Mouse (Mus musculus) kidney, adult 2 months (tissue): ENCODE results near the gene Rbfox3.

Experiments used
- CTCF ChIP-seq: fragments of 200-500 bp; conservative IDR thresholded peaks from 2 replicates; pipeline ENCODE4 v1.5.1; 2011; ENCODE audit warnings: low read depth, mild to moderate bottlenecking, control low read depth, low read length, moderate library complexity, mixed read lengths; ENCODE audit not compliant: insufficient read depth, insufficient read length
- POLR2A ChIP-seq: fragments of 200-500 bp; IDR thresholded peaks from one replicate; pipeline ENCODE4 v1.6.1; 2011; ENCODE audit warnings: low read depth, low read length, control low read depth

GRCm38 (mm10) chr11:118562847-118563246 lies 348.6 kb downstream of the Rbfox3 start:
- no peak for TF ChIP-seq CTCF
- no peak for TF ChIP-seq POLR2A
